Mouse (Mus musculus) intestine, postnatal 0 days (tissue): Measurements from ENCODE around the gene Coro6. TPM values are rescaled to one million over a fixed set of nuclear protein-coding genes. Genes with fewer than 3 reads are reported as not detected.

Source experiments
- ATAC-seq: fragments of 200-750 bp; cut with Nextera tagmentation; 2 replicates; pipeline ENCODE4 v1.8.0; 2017; ENCODE audit warnings: mild to moderate bottlenecking, moderate TSS enrichment, moderate library complexity
- H3K27ac ChIP-seq: fragments of 300-500 bp; sonication (generic); 2 replicates; pipeline ENCODE4 v1.5.1; 2014; ENCODE audit warnings: mild to moderate bottlenecking, low read depth, low read length, moderate library complexity
- H3K27me3 ChIP-seq: fragments of 300-500 bp; sonication (generic); replicated peaks from 2 replicates; pipeline ENCODE4 v1.6.1; 2014; ENCODE audit warnings: low read length, mixed read lengths; ENCODE audit not compliant: control insufficient read depth, insufficient read depth
- H3K36me3 ChIP-seq: fragments of 300-500 bp; sonication (generic); 2 replicates; pipeline ENCODE4 v1.6.1; 2014; ENCODE audit warnings: mild to moderate bottlenecking, moderate library complexity; ENCODE audit not compliant: control insufficient read depth, insufficient read depth
- H3K4me1 ChIP-seq: fragments of 300-500 bp; sonication (generic); replicated peaks from 2 replicates; pipeline ENCODE4 v1.6.1; 2014; ENCODE audit warnings: antibody characterized with exemption, low read length, mixed read lengths; ENCODE audit not compliant: control insufficient read depth, insufficient read depth
- H3K4me2 ChIP-seq: fragments of 300-500 bp; sonication (generic); replicated peaks from 2 replicates; pipeline ENCODE4 v1.6.1; 2014; ENCODE audit warnings: low read depth, mild to moderate bottlenecking, moderate library complexity
- H3K4me3 ChIP-seq: fragments of 300-500 bp; sonication (generic); 2 replicates; pipeline ENCODE4 v1.5.1; 2014; ENCODE audit warnings: low read depth, low read length
- H3K9ac ChIP-seq: fragments of 300-500 bp; sonication (generic); 2 replicates; pipeline ENCODE4 v1.6.1; 2014; ENCODE audit warnings: mild to moderate bottlenecking, low read depth, low read length
- H3K9me3 ChIP-seq: fragments of 300-500 bp; sonication (generic); 2 replicates; pipeline ENCODE4 v1.6.1; 2016; ENCODE audit warnings: mixed run types; ENCODE audit not compliant: control insufficient read depth
- CTCF ChIP-seq: sonication (generic); IDR thresholded peaks from 2 replicates; pipeline ENCODE4 v1.5.1; 2016; ENCODE audit warnings: low read depth, mild to moderate bottlenecking, control low read depth, antibody characterized with exemption, moderate library complexity
- WGBS: fragments of 180-500 bp; shearing (Covaris S2); extraction: QIAGEN DNeasy Blood & Tissue Kit; methylation state at CpG from one replicate; pipeline ENCODE4 v1.1.7; 2014; 5-methylcytosine and 5-hydroxymethylcytosine counted together
- polyA plus RNA-seq: library from polyadenylated mRNA; unstranded; fragments of >200 nt; fragmentation: Nextera tagmentation; extraction: Ambion mirVana; gene quantifications from 2 replicates; pipeline ENCODE4 v1.2.1, GENCODE M21; 2015

Gene Coro6
- polyA plus RNA-seq, 1 experiment from 2014 or later, result 0.18 TPM

GRCm38 (mm10) chr11:77514281-77514831, 52.1 kb downstream of the Coro6 start:
- 0 out of 2 replicates have a peak overlapping the region, but pooled peaks have one; percentile 42 for H3K9ac ChIP-seq
- H3K36me3 ChIP-seq, result no peaks in the 10 kb centered on the region
- H3K4me2 ChIP-seq, result peak overlapping the region; percentile 95
- no peaks in the 10 kb centered on the region for H3K9me3 ChIP-seq
- peaks cover 8% of the 10 kb centered on the region; the same call in 1 of the 2 replicates for H3K4me1 ChIP-seq
- 0 out of 2 replicates have a peak, but pooled peaks cover 4% of the 10 kb centered on the region for H3K27me3 ChIP-seq
- ATAC-seq, result no peak
- peak overlapping the region; percentile 69 for H3K4me3 ChIP-seq
- WGBS, result 11% methylated on average over 19 of the region's 19 CpGs
- peak overlapping the region; percentile 4; the same call in 1 of the 2 replicates for H3K27ac ChIP-seq
- no peak for TF ChIP-seq CTCF

- no peaks in the 10 kb centered on the region for H3K9me3 ChIP-seq
- peak within 1 kb of the TSS; percentile 60; the same call in 1 of the 2 replicates for H3K27ac ChIP-seq
- TF ChIP-seq CTCF, result no peak
- H3K4me2 ChIP-seq, result peak within 1 kb of the TSS; percentile 95
- ATAC-seq, result peak; percentile 16
- peaks cover 8% of the 10 kb centered on the region; the same call in 1 of the 2 replicates for H3K4me1 ChIP-seq
- 0 out of 2 replicates have a peak, but pooled peaks cover 4% of the 10 kb centered on the region for H3K27me3 ChIP-seq
- no peaks in the 10 kb centered on the region for H3K36me3 ChIP-seq
- WGBS, result under 1% methylated on average over 67 of the region's 72 CpGs
- peak within 1 kb of the TSS; percentile 42; the same call in 1 of the 2 replicates for H3K9ac ChIP-seq
- peak within 1 kb of the TSS; percentile 69 for H3K4me3 ChIP-seq
Measured at GRCm38 (mm10) chr11:77514832-77515636, 52.8 kb downstream of the Coro6 start, which contains the start of gene Abhd15. TSS of gene Abhd15 (plus strand) at chr11:77515121.

- Histone ChIP-seq H3K4me3 (peak within 1 kb of the TSS; percentile 69), H3K4me2 (peak within 1 kb of the TSS; percentile 95), H3K9me3 (no peaks in the 10 kb centered on the region), H3K4me1 (peaks cover 8% of the 10 kb centered on the region; the same call in 1 of the 2 replicates), H3K27ac (peak within 1 kb of the TSS; percentile 4; the same call in 1 of the 2 replicates), H3K27me3 (0 out of 2 replicates have a peak, but pooled peaks cover 4% of the 10 kb centered on the region), H3K36me3 (no peaks in the 10 kb centered on the region), H3K9ac (0 out of 2 replicates have a peak within 1 kb of the TSS, but pooled peaks have one; percentile 31)
- ATAC-seq, result peak; percentile 7; the same call in 1 of the 2 replicates
- TF ChIP-seq CTCF, result no peak
- WGBS, result 10% methylated on average over 39 of the region's 39 CpGs
Measured at GRCm38 (mm10) chr11:77515637-77516552, 53.7 kb downstream of the Coro6 start, which contains the start of gene Trp53i13. TSS of gene Trp53i13 (minus strand) at chr11:77515980.

- WGBS, result 81% methylated on average over 5 of the region's 5 CpGs
- Histone ChIP-seq H3K9ac (no peak overlapping the region), H3K27me3 (0 out of 2 replicates have a peak, but pooled peaks cover 4% of the 10 kb centered on the region), H3K9me3 (no peaks in the 10 kb centered on the region), H3K27ac (no peak overlapping the region), H3K4me1 (peaks cover 8% of the 10 kb centered on the region; the same call in 1 of the 2 replicates), H3K4me3 (no peak overlapping the region), H3K4me2 (no peak overlapping the region), H3K36me3 (no peaks in the 10 kb centered on the region)
- ATAC-seq, result no peak
- no peak for TF ChIP-seq CTCF
Measured at GRCm38 (mm10) chr11:77516553-77517425, 54.6 kb downstream of the Coro6 start.
